Mouse (Mus musculus): Measurements from ENCODE around the gene Gm7137.
"Not testable (repeated sequence)": the region's sequence is repeated elsewhere in the genome, so short reads cannot be mapped to it uniquely, and the experiment has no call there.

Gene Gm7137

DNA sequence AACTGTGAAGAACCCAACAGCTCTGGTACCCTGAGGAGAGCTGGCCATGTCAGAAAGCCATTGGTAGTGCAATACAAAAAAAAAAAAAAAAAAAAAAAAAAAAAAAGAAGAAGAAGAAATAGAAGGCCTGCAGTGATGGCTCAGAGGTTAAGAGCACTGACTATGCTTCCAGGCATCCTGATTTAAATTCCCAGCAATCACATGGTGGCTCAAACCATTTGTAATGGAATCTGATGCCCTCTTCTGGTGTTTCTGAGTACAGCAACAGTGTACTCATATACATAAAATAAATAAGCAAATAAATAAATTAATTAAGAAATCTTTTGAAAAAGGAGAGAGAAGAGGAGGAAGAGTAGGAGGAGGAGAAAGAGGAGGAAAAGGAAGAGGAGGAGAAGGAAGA is 34.6 kb downstream of the Gm7137 start:
- no peak for ATAC-seq (ENCODE audit: insufficient number of reproducible peaks, low FRiP score, low TSS enrichment)

GRCm38 (mm10) chr10:77752312-77752711 is 35.7 kb downstream of the Gm7137 start:
- ATAC-seq (ENCODE audit: insufficient number of reproducible peaks, low FRiP score, low TSS enrichment) = not testable (repeated sequence)

DNA sequence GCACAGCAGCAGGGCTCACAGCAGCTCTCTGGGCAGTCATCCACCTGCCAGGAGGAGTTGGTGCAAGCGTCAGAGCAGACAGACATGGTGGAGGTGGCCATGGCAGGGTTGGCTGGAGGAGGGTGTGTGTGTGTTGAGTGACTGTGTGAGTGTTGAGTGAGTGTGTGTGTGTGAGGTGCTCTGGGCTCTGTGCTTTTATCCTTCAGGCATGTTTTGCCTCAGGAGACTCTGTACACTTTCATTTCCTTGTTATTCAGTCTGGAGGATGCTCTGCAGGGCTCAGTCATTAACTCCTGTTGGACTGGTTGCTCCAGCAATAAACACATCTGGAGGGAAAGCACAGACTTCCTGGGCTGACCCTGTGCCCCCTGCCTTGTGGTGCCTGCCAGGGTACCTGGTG is 36.7 kb downstream of the Gm7137 start, which contains the start of gene Gm9736:
Gene Gm9736, minus strand, starts transcription at position 101 of the 400 bp plus-strand sequence.
- not testable (repeated sequence) for ATAC-seq (ENCODE audit: insufficient number of reproducible peaks, low FRiP score, low TSS enrichment)

GRCm38 (mm10) chr10:77750686-77751085 is 37.3 kb downstream of the Gm7137 start:
- not testable (repeated sequence) for ATAC-seq (ENCODE audit: insufficient number of reproducible peaks, low FRiP score, low TSS enrichment)

DNA sequence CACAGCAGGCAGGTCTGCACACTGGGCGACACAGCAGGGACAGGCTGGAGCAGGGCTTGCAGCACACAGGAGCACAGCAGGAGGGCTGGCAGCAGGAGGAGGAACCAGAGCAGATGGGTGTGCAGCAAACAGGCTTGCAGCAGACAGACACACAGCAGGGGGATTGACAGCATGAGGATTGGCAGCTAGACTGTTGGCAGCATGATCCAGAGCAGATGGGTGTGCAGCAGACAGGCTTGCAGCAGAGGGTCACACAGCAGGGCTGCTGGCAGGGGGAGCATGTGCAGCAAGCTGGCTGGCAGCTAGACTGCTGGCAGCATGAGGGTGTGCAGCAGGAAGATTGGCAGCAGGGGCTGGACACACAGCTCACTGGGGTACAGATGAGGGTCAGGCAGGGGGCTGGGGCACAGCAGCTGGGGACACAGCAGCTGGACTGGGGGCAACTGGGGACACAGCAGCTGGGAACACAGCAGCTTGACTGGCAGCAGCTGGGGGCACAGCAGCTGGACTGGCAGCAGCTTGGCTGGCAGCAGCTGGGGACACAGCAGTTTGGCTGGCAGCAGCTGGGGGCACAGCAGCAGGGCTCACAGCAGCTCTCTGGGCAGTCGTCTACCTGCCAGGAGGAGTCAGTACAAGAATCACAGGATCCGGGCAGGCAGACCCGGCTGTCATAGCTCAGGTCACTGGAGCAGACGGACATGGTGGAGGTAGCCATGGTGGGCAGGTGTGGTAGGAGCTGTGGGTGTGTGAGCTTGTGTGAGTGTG is 45.9 kb downstream of the Gm7137 start, which contains the start of gene Gm18596:
Gene Gm18596, minus strand, starts transcription at position 715 of the 765 bp plus-strand sequence.
- not testable (repeated sequence) for ATAC-seq (ENCODE audit: insufficient number of reproducible peaks, low FRiP score, low TSS enrichment)

GRCm38 (mm10) chr10:77738929-77739328 is 49.1 kb downstream of the Gm7137 start:
- no peak for ATAC-seq (ENCODE audit: insufficient number of reproducible peaks, low FRiP score, low TSS enrichment)

Data from cerebellum, adult (tissue).